Mouse (Mus musculus) liver, adult (tissue): ENCODE measurements around the gene Col25a1.

Experiments
- GATA4 ChIP-seq: IDR thresholded peaks from 2 replicates; pipeline ENCODE4 v1.6.1; 2014; ENCODE audit warnings: mild to moderate bottlenecking, low read length; ENCODE audit not compliant: insufficient replicate concordance

Gene Col25a1

GRCm38 (mm10) chr3:130145874-130146273 is 14.6 kb downstream of the Col25a1 start:
- TF ChIP-seq GATA4 = no peak

GRCm38 (mm10) chr3:130147827-130148226 is 16.5 kb downstream of the Col25a1 start:
- TF ChIP-seq GATA4 = no peak

GRCm38 (mm10) chr3:130149180-130149579 is 17.9 kb downstream of the Col25a1 start:
- TF ChIP-seq GATA4 = no peak

- no peak for TF ChIP-seq GATA4
These were observed 21.8 kb downstream of the Col25a1 start for GRCm38 (mm10) chr3:130153117-130153516.

GRCm38 (mm10) chr3:130157551-130157950 is 26.2 kb downstream of the Col25a1 start:
- no peak for TF ChIP-seq GATA4

- no peak for TF ChIP-seq GATA4
These were observed 28.6 kb downstream of the Col25a1 start for GRCm38 (mm10) chr3:130159906-130160305.

- TF ChIP-seq GATA4 = no peak
These were observed 29.6 kb downstream of the Col25a1 start for GRCm38 (mm10) chr3:130160902-130161301.

GRCm38 (mm10) chr3:130161323-130161917 is 30.1 kb downstream of the Col25a1 start:
- TF ChIP-seq GATA4 = no peak

- TF ChIP-seq GATA4 = no peak
These were observed 35.6 kb downstream of the Col25a1 start for GRCm38 (mm10) chr3:130166875-130167274.

GRCm38 (mm10) chr3:130172764-130173163 is 41.5 kb downstream of the Col25a1 start:
- no peak for TF ChIP-seq GATA4

- TF ChIP-seq GATA4 = no peak
These were observed 49.1 kb downstream of the Col25a1 start for GRCm38 (mm10) chr3:130180181-130180940.

- TF ChIP-seq GATA4 = no peak
These were observed 49.8 kb downstream of the Col25a1 start for GRCm38 (mm10) chr3:130180964-130181590.

- TF ChIP-seq GATA4 = no peak
These were observed 50.3 kb downstream of the Col25a1 start for GRCm38 (mm10) chr3:130181591-130181980.

- TF ChIP-seq GATA4 = no peak
These were observed 51.1 kb downstream of the Col25a1 start for GRCm38 (mm10) chr3:130182450-130182849.

- TF ChIP-seq GATA4 = no peak
These were observed 53.8 kb downstream of the Col25a1 start for GRCm38 (mm10) chr3:130185111-130185510.

- TF ChIP-seq GATA4 = no peak
These were observed 56.3 kb downstream of the Col25a1 start for GRCm38 (mm10) chr3:130187588-130187987.
